Mouse (Mus musculus): ENCODE measurements at regions not wholly inside any gene's neighbourhood (a gene's known extent, or its start where the extent isn't known, plus 50 kb on each side); places are given as distances from the start of the nearest gene placed in this dataset.

DNA sequence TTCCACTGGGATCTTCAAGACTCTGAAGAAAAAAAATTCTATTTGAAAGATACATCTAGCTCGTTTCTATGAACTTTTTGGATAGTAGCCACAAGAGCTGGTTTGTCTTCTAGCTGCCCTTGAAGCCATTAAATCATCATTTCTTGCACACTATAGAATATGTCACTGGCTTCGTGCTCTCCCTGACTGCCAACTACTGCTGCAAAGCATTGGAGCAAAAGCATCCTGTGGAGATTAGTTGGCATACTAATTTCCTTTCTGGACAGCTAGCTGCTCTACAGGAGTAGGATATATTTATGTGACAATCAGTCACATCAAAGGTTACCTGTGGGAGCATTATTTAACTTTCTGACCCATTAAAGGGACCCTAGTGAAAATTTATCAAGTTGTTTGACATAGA is 243.1 kb downstream of the Pdgfc start:
- intact Hi-C loops (cut with DNase I): no loop called here
- DNase-seq (ENCODE audit: low spot score in 2 of 2): no peak

DNA sequence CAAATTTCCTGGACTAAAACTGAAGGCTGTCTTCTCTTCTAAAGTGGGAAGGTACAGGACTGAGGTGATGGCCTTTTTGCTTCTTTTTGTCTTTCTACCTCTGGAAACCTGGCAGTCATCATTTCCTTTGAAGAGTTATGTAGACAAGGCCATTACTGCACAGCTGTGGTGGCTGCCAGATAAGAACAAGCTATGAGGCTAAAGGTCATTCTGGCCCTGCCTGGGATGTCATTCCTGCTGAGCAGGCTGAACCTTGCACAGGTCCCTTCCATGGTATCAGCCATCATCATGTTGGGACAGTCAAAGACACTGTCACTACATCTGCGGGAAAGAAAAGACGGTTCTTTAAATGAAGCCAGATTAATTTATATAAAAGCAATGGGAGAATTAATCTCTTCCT is 253.5 kb downstream of the Pdgfc start:
- DNase-seq (ENCODE audit: low spot score in 2 of 2): no peak
- intact Hi-C loops (cut with DNase I): no loop called here

DNA sequence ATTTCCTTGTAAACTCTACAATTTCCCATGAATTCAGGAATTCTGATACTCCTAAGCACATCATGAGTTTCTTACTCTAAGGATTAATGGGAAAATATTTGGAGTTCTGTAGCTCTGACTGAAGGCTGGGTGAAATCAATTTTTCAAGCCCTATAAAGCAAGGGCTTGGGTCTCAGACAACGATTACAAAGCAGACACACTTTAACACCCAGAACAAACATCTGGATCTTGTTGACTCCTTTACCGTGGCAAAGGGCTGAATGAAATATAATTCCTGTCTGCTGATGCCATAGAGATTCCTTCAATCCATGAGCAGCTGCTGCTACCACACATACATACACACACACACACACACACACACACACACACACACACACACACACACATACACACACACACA is 256.2 kb downstream of the Pdgfc start:
- intact Hi-C loops (cut with DNase I): no loop called here
- no peak for DNase-seq (ENCODE audit: low spot score in 2 of 2)

DNA sequence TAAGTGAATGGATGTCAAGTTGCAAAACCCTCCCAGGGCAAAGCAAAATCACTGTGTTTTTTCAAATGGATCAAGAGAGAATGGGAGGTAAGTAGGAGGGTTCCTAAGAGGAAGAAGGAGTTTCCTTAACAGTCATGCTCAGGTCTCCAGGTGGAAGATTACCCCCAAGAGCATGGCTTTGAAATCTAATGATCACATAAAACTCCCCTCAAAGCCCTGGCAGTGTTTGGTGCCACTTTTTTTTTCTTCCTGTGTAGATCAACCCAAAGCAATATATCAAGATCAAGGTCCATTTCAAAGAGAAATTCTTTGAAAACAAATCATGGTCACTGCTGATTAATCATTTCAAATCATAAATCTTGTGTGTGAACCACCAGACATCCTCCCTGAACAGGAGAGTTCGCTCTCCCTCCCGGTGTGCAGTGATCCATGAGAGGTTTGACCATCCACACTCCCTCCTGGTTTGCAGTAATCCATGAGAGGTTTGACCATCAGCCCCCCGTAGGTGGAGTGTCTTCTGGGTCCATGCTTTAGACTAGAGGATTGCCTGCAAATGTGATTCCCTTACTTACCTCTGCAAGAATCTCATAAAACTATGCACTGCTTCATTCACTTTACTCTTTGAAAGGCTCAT is 257.1 kb downstream of the Pdgfc start:
- DNase-seq (ENCODE audit: low spot score in 2 of 2): no peak
- intact Hi-C loops (cut with DNase I): no loop called here

DNA sequence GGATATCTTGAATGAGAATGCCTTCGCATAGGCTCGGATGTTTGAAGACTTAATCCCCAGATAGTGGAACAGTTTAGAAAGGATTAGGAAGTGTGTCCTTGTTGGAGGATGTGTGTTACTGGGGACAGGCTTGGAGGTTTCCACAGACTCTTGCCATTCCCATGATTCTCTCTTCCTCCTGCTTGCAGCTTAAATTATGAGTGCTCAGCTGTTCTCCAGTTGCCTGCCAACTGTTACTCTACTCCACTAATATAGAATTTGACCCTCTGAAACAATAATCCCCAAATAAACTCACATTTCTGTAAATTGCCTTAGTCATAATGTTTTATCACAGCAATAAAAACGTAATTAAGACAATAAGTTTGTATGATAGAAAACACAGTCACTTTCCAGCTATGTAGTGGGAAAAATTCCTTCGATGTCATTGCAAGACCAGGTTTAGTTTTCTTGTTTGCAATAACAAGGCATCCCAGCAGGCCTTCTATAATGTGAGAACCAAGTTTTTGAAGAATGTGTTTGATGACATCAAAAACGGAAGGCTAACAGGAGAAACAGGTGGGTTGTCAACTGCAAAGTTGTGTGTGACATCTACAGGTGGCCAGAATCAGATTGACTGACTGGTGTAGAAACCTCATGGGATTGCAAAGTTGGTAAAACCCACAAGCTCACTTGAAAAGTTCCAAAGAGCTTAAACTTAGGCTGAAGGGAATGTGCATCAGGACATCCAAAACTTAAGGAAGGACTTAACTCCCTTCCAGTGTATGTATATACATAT is 268.0 kb downstream of the Pdgfc start:
- intact Hi-C loops (cut with DNase I): no loop called here

DNA sequence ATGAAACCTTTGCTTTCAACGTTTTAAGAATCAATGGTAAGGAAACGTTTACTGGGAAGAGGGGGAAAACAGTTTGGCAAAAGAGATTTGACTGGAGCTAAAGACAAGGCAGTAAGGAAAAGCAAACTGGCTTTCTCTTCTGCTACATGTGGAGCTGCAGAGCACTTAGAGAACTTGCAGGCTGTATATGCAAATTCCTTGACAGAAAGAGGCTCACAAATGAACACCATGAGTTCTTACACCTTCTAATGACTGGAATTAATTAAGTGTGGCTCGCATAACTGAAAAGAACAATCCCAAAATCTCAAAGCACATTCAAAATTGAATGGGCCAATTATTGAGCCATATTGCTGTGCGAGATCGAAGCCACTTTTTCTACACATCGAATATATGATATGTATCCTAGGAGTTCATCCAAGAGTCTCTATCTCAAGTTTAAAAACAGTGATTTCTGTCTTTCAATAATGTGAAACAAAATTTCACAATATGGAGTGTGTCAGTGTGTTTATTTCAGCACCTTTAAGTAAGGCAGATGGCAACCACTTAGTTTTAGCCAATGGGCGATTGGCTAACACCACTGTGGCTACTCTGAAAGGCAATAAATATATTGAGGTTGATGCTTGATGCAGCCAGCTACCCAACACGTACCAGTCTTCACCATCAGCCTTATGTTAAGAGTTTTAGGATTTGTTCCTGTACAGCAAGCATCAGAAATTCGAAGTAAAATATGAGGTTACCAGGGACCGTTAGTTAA is 269.4 kb downstream of the Pdgfc start:
- intact Hi-C loops (cut with DNase I): no loop called here
- DNase-seq (ENCODE audit: low spot score in 2 of 2): no peak

More for the DNA sequence above, 268.0 kb downstream of the Pdgfc start:
- DNase-seq (ENCODE audit: low spot score in 2 of 2): no peak

DNA sequence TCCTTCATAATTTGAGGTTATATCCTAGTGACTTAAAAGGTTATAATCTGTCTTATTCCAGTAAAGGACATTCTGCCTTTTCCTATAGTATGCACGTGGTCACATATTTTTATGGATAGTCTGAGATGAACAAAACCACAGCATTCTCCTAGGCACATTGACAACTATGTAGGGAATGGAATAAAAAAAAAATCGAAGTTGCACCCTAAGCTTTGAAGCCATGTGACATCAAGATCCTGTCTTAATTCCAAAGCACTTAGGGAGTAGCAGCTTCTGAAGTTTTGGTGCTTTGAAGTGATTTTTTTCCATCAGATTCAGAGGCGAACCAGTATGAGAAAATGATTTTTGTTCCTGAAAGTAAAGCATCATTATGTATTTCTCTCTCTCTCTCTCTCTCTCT is 290.6 kb downstream of the Pdgfc start:
- intact Hi-C loops (cut with DNase I): no loop called here
- no peak for DNase-seq (ENCODE audit: low spot score in 2 of 2)

DNA sequence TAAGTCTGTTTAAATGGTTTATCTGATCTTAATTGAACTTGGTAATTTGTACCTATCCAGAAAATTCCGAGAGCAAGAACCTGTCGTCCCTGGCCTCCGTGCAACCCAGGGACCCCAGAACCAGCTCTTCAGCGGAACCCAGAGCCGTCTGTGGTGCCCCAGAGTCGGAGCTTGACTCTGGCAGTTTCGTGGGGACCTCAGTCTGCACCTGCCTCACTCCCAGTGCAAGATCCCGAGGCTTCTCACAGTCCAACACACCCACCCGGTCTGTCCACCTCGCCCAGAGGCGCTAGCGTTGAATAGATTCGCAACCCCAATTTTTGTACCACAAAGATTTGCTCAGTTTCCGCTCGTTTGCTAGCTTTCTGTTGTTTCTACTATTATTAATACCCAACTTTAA is 315.5 kb downstream of the Pdgfc start:
- intact Hi-C loops (cut with DNase I): no loop called here
- no peak for DNase-seq (ENCODE audit: low spot score in 2 of 2)

DNA sequence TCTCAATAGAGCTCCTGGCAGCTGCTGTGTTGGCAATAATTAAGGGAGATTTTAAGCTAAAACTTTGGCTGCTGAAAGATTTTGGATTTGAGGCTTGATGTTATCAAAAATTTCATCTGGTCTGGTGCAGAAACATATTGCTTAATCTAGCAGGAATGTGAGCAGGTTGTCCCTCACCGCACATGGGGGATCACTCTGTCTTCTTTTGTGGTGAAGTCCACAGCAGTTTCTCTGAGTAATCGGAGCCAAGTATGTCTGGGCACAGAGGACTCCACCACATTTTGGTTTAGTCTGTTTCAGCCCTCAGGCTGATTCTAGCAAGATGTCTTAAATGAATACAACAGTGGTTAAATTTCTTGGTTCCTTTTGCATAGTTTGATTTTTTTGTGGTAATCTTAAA is 331.7 kb downstream of the Pdgfc start:
- DNase-seq (ENCODE audit: low spot score in 2 of 2): no peak

DNA sequence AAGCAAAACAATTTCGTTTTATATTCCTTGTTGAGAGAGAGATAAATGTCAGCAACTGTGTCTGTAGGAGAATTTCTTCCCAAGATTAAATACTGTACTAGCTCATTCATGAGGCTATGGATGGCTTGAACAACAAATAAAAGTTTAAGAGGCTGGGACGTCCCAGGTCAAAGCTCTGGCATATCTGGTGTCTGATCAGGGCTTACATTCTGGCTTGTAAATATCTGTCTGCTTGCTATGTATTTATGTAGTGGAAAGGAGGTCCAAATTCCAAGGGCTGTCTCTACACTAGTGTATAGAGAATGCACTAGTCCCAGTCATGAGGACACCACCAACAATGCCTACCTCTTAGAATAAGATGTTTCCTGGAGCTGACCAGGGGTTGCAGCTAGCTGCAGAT is 332.4 kb downstream of the Pdgfc start:
- intact Hi-C loops (cut with DNase I): no loop called here
- DNase-seq (ENCODE audit: low spot score in 2 of 2): no peak

More for the DNA sequence above, 331.7 kb downstream of the Pdgfc start:
- intact Hi-C loops (cut with DNase I): no loop called here

DNA sequence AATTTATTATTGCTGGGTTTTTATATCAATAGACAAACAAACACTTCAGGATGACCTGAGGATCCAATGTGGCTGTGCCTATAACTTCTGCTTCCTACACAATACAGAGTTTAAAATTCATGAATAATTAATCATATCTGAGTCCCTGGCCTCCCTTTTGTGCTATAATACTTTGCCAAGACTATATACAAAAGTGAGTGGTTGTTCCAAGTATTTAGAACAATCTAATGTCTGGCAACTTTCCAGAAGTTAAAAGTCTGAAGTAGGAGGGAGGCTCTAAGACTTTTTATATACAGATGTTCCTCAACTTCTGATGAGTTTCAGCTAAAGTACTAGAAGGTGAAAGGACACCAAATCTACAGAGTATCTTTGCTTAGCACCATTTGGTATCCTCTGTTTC is 333.5 kb downstream of the Pdgfc start:
- no peak for DNase-seq (ENCODE audit: low spot score in 2 of 2)
- intact Hi-C loops (cut with DNase I): no loop called here

DNA sequence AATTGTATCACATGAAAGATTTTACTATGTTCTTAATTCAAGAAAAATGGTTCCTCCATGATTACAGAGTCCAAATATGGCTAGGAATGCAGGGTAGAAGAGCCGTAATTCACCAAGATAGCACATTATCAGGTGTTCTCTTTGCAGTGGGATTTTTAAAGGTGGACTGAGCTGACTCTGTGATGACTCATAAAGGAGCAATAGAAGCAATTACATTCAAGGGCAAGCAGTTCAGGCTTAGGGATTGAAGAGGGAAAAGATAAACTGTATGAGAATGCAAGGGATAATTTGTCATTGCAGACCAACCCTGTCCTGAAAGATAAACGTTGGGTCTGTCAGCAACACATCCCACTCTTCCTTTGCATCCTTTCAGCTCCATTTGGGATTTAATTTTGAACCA is 339.8 kb downstream of the Pdgfc start:
- DNase-seq (ENCODE audit: low spot score in 2 of 2): no peak

DNA sequence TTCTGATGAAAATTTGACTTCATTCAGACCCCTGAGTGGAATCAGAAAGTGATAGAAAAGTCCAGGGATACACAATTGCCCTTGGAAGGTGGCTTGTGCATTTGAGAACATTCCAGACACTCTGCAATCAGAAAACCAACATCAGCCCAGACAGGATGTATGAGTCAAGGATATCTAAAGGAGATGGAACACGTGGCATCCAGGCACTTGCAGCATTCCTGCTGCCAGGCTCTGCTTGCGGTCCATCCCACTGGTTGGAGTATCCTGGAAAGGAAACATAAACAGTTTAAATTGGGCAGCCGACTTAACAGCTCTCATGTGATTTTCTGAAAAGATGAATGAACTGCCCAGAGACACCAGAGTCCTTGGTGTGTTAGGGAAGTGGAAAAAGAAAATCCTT is 341.2 kb downstream of the Pdgfc start:
- peak in 1 of 2 experiments; percentile 5 for DNase-seq (ENCODE audit: low spot score in 2 of 2)
- intact Hi-C loops (cut with DNase I): no loop called here

More for the DNA sequence above, 339.8 kb downstream of the Pdgfc start:
- intact Hi-C loops (cut with DNase I): no loop called here

DNA sequence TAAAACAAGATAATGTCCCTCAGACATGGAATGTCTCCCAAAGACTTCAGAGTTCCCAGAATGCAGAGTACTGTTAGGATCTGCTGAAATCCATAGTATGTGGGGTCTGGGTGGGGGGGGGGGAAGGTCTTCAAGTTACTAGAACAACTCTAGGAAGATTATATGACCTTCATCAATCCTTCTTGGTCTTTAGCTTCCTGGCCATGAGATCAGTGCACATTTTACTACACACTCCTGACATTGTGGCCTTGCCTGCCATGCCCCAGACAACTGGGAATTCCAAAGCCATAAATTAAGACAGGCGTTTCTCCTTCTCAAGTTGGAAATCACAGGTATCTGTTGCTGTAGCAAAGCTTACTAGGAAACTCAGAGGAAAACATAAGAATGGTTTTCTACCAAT is 343.1 kb downstream of the Pdgfc start:
- intact Hi-C loops (cut with DNase I): no loop called here

DNA sequence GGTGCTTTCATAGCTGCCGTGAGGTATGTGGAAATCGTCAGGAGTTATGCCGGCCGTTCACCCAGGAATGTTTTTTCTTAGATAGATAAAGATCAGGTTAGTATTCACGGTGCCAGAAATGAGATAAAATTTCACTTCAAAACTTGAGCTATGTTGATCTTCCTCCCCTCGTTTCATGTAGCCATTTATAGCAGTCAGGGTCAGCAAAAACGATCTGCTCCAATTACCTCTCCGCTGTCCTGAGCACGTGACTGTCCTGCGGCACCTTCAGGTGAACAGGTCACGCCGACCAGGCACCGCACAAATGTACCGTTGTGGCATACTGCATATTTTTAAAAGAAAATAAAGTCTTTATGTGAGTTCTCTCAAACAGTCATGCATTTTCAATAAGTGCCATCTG is 350.7 kb downstream of the Pdgfc start:
- intact Hi-C loops (cut with DNase I): no loop called here
- no peak for DNase-seq (ENCODE audit: low spot score in 2 of 2)

More for the DNA sequence above, 343.1 kb downstream of the Pdgfc start:
- DNase-seq (ENCODE audit: low spot score in 2 of 2): no peak

DNA sequence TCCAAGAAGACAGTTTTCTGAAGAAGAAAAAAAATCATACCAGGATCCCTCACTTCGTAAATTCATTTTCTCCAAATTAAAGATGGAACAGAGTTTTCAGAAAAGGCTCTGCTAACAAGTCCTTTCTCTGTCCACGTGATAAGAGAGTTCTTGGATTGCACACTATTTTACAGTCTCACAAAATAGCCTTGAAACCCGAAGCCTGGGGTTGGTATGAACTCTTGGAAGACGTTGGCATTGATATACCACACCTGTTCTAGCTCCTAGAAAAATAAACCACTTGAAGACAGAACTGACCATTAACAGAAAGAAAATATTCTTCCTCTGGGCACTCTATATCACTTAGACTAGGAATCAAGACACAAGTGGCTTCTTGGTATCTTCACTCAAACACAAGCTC is 351.4 kb downstream of the Pdgfc start:
- intact Hi-C loops (cut with DNase I): no loop called here
- no peak for DNase-seq (ENCODE audit: low spot score in 2 of 2)

DNA sequence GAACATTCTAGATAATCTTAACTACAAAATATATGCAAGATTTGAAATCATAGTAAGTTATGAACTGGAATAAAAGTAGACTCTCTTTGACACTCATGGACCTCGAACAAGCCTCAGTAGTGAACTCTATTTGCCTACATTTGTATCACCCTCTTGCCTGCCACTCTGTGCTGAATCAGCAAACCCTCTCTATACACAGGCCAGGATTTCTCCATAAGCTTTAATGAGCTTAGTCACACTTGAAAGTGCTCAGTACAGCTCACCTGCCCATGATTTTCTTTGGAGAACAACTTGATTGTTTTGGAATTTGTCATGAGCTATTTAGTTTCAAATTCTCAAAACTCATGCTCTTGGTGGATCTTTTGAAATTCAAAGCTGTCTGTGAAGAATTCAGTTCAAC is 361.0 kb downstream of the Pdgfc start:
- intact Hi-C loops (cut with DNase I): no loop called here
- DNase-seq (ENCODE audit: low spot score in 2 of 2): no peak

DNA sequence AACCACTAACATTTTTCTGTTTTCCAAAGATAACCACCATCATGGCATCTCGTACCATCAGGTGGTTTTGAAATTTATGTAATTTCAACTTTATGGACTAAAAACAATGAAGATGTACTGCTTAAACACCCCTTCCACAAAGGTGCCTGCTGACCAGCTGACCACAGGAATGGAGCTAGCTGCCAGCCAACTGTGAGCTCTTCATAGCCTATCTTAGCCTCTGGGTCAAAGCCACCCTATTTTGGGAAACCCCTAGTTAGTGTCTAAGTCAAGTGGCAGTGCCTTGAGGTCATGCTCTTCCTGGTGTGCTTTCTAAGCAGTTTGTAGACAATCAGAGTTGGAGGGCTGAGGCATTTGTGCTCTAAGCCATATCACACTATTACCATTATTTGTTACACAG is 364.8 kb downstream of the Pdgfc start:
- DNase-seq (ENCODE audit: low spot score in 2 of 2): no peak
- intact Hi-C loops (cut with DNase I): no loop called here

DNA sequence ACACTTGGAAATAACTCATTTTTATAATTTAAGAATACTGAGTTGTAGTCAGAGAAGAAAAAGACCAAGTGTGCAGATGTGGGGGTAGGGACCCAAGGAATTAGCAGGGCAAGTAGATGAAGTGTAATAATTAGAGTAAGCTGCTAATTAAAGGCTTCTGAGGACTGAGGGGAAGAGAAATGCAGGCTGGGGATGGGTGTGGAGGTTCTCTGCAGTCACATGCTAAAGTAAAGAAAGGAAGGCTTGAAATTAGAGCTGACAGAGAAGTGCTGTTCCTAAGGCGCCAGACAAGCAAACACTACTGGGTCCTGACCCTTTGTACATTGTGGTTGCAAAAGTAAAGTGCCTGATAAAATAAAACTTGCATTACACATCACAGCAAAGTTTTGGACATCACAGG is 372.7 kb downstream of the Pdgfc start:
- intact Hi-C loops (cut with DNase I): no loop called here
- DNase-seq (ENCODE audit: low spot score in 2 of 2): no peak

DNA sequence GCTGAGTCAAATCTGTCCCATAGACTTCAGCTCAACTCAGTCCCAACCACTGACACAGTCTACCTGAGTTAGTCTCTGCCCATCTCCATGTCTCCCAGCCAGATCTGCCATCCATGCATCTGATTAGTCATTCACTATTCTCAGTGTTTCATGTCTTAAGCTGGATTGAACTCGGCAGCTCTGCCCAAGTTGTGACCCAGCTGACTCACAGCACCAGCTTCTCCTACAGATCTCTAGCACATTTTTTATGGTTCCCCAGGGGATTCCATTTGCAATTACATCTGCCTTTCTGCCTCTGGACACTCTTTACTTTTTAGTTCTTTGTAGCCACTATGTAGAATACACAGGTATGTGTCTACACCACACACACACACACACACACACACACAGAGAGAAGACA is 385.7 kb downstream of the Pdgfc start:
- no peak for DNase-seq (ENCODE audit: low spot score in 2 of 2)
- intact Hi-C loops (cut with DNase I): no loop called here

DNA sequence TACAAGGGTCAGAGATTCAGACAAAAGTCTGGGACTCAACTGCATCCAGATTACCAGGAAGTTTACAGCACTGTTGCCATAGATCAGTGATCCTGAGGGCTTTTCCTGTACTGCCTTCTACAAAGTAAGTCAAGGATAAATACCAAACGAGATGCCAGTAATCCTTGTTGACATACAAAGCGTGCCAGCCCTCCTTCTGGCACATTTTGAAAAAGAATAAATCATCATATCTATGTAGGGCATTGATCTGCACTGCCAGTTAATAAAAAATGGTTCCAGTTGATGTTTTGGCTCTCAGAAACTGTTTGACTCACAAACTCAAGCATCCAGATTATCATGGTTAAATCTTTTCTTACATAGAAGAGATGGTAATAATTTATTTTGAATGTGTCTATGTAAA is 390.5 kb downstream of the Pdgfc start:
- intact Hi-C loops (cut with DNase I): no loop called here
- no peak for DNase-seq (ENCODE audit: low spot score in 2 of 2)
